Mouse (Mus musculus) thymus, postnatal 4 days (tissue): ENCODE measurements around the gene Tmbim4.

Source experiments
- DNase-seq: peaks from one replicate; pipeline ENCODE4 v3.0.0; 2021

Gene Tmbim4

GRCm38 (mm10) chr10:120201131-120201921, at the start of gene Tmbim4:
Gene Tmbim4, plus strand, starts transcription at chr10:120201590.
- peak; percentile 71 for DNase-seq

GRCm38 (mm10) chr10:120151672-120152071, 49.7 kb upstream of the Tmbim4 start:
- DNase-seq = no peak

GRCm38 (mm10) chr10:120153911-120154310, 47.5 kb upstream of the Tmbim4 start:
- no peak for DNase-seq

- no peak for DNase-seq
Observed at GRCm38 (mm10) chr10:120160533-120160932, 40.9 kb upstream of the Tmbim4 start.

- DNase-seq = no peak
Observed at GRCm38 (mm10) chr10:120162840-120163239, 38.5 kb upstream of the Tmbim4 start.

GRCm38 (mm10) chr10:120163490-120163889, 37.9 kb upstream of the Tmbim4 start:
- no peak for DNase-seq

- no peak for DNase-seq
Observed at GRCm38 (mm10) chr10:120164931-120165792, 36.2 kb upstream of the Tmbim4 start.

- DNase-seq = no peak
Observed at GRCm38 (mm10) chr10:120165793-120166503, 35.4 kb upstream of the Tmbim4 start.

- DNase-seq = no peak
Observed at GRCm38 (mm10) chr10:120168070-120168469, 33.3 kb upstream of the Tmbim4 start.

- DNase-seq = no peak
Observed at GRCm38 (mm10) chr10:120169064-120169463, 32.3 kb upstream of the Tmbim4 start.

- no peak for DNase-seq
Observed at GRCm38 (mm10) chr10:120169841-120170240, 31.5 kb upstream of the Tmbim4 start.

- no peak for DNase-seq
Observed at GRCm38 (mm10) chr10:120170277-120170676, 31.1 kb upstream of the Tmbim4 start.

- DNase-seq = no peak
Observed at GRCm38 (mm10) chr10:120171340-120171739, 30.1 kb upstream of the Tmbim4 start.

GRCm38 (mm10) chr10:120174192-120174705, 27.1 kb upstream of the Tmbim4 start:
- DNase-seq = no peak

- no peak for DNase-seq
Observed at GRCm38 (mm10) chr10:120182887-120183286, 18.5 kb upstream of the Tmbim4 start.

- DNase-seq = no peak
Observed at GRCm38 (mm10) chr10:120183342-120183741, 18.0 kb upstream of the Tmbim4 start.

GRCm38 (mm10) chr10:120188513-120188912, 12.9 kb upstream of the Tmbim4 start:
- no peak for DNase-seq

GRCm38 (mm10) chr10:120189276-120189675, 12.1 kb upstream of the Tmbim4 start:
- DNase-seq = no peak

- no peak for DNase-seq
Observed at GRCm38 (mm10) chr10:120189782-120190181, 11.6 kb upstream of the Tmbim4 start.

- no peak for DNase-seq
Observed at GRCm38 (mm10) chr10:120191165-120191564, 10.2 kb upstream of the Tmbim4 start.

- DNase-seq = no peak
Observed at GRCm38 (mm10) chr10:120192278-120192677, 9.1 kb upstream of the Tmbim4 start.

GRCm38 (mm10) chr10:120193255-120193654, 8.1 kb upstream of the Tmbim4 start:
- peak; percentile 21 for DNase-seq
